ENCODE assay signal across 19 mouse cellular contexts in the genomic region with DNA sequence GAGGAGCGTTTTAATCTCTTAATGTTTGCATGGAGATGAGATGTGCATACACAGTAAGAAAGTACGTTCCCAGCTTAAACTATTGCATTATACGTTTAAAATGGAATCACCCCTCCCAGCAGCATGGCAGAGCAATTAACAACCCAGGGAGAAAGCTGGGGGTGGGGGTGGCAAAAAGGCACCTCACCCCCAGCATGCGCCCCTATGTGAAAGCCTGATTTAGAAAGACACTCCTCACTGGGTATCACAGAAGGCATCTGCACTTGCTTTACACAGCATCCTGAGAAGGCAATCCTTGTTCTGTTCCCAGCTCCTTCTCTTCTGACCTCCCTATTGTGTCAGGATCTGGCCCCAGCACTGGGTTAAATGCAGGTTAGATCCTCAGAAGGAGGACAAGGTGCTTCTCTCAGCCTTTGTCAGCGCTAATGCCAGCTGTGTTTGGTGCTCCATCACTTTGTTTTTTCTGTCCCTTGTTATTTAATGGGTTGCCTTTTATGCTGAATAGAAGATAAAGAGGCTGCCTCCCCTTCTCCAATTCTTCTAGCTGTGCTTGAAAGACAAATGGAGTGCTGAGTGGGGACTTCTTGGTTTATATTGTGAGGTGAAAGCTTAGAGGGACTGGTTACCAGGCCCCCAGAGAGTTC.
DNase-seq lines count a peak whose midpoint lies in the region; ATAC-seq and TF ChIP-seq lines count a peak whose summit lies in the region.
"Had no signal": no experiment of that assay in that cellular context is flagged by ENCODE, and none has a peak within 500 bp of the region (broad histone marks: within the 10 kb centered on the region; RNA-seq: fewer than 3 reads in every experiment).

No protein-coding gene starts in this region.

- H3K9me3 ChIP-seq in ES-Bruce4 (replicated peaks; ENCODE audit: control insufficient read depth, insufficient read depth, low read length, poor library complexity, severe bottlenecking) = no peaks in the 10 kb centered on the region
- H3K9me3 ChIP-seq in neural tube, embryonic 11.5 days (ENCODE audit: control insufficient read depth, low read length) = no peaks in the 10 kb centered on the region
- no peaks in the 10 kb centered on the region for H3K9me3 ChIP-seq in kidney, embryonic 15.5 days (replicated peaks)
- H3K9me3 ChIP-seq: limb, embryonic 13.5 days; megakaryocyte, embryonic 14.5 days had no signal

- no peak overlapping the region for H3K4me3 ChIP-seq in ES-Bruce4 (ENCODE audit: low read depth, low read length)
- no peak overlapping the region for H3K4me3 ChIP-seq in neural tube, embryonic 11.5 days (ENCODE audit: low read depth, low read length)
- no peak overlapping the region for H3K4me3 ChIP-seq in kidney, embryonic 15.5 days (replicated peaks)
- H3K4me3 ChIP-seq: limb, embryonic 13.5 days; megakaryocyte, embryonic 14.5 days had no signal

- H3K4me2 ChIP-seq in neural tube, embryonic 11.5 days (ENCODE audit: low read depth) = no peak overlapping the region
- H3K4me2 ChIP-seq in kidney, embryonic 15.5 days = no peak overlapping the region
- H3K4me2 ChIP-seq: limb, embryonic 13.5 days had no signal

- no peaks in the 10 kb centered on the region for H3K36me3 ChIP-seq in ES-Bruce4 (ENCODE audit: control insufficient read depth, insufficient read depth, low read length, poor library complexity, severe bottlenecking)
- no peaks in the 10 kb centered on the region for H3K36me3 ChIP-seq in neural tube, embryonic 11.5 days (ENCODE audit: control insufficient read depth, insufficient read depth, low read length)
- no peaks in the 10 kb centered on the region for H3K36me3 ChIP-seq in kidney, embryonic 15.5 days

- no peak overlapping the region for H3K9ac ChIP-seq in ES-Bruce4 (ENCODE audit: low read depth, poor library complexity, severe bottlenecking)
- no peak overlapping the region for H3K9ac ChIP-seq in neural tube, embryonic 11.5 days (ENCODE audit: low read length)
- H3K9ac ChIP-seq in kidney, embryonic 15.5 days = no peak overlapping the region
- H3K9ac ChIP-seq: limb, embryonic 13.5 days; liver, embryonic 14.5 days had no signal

- 0 out of 2 replicates have a peak, but pooled peaks have one; percentile 24 for TF ChIP-seq EP300 in ES-Bruce4 (IDR thresholded peaks at IDR 0.05; ENCODE audit: insufficient read depth, low read depth, low read length)

- peaks cover 5% of the 10 kb centered on the region for H3K4me1 ChIP-seq in ES-Bruce4 (ENCODE audit: control insufficient read depth, insufficient read depth, low read length)
- H3K4me1 ChIP-seq in neural tube, embryonic 11.5 days (ENCODE audit: control insufficient read depth, insufficient read depth, low read length) = peaks cover 15% of the 10 kb centered on the region
- peaks cover 24% of the 10 kb centered on the region for H3K4me1 ChIP-seq in kidney, embryonic 15.5 days

- H3K27me3 ChIP-seq in ES-Bruce4 (ENCODE audit: control insufficient read depth, insufficient read depth, low read length, poor library complexity, severe bottlenecking) = no peaks in the 10 kb centered on the region
- H3K27me3 ChIP-seq in neural tube, embryonic 11.5 days (ENCODE audit: control insufficient read depth, insufficient read depth, low read length) = no peaks in the 10 kb centered on the region
- no peaks in the 10 kb centered on the region for H3K27me3 ChIP-seq in kidney, embryonic 15.5 days
- H3K27me3 ChIP-seq: limb, embryonic 13.5 days; megakaryocyte, embryonic 14.5 days; Patski had no signal

- TF ChIP-seq CTCF in ES-Bruce4 (IDR thresholded peaks at IDR 0.05; ENCODE audit: low read depth, low read length) = no peak

- no peak for TF ChIP-seq POLR2A in ES-Bruce4 (IDR thresholded peaks at IDR 0.05; ENCODE audit: insufficient read depth, low read length)

- DNase-seq in frontal cortex, postnatal 36 days (ENCODE audit: low spot score in 2 of 2) = no peak
- peak; percentile 38 for DNase-seq in embryo, embryonic 10 days (ENCODE audit: low spot score)
- DNase-seq in neural tube, embryonic 11.5 days (ENCODE audit: low spot score) = peak; percentile 57
- DNase-seq in layer of hippocampus, adult 9-10 months (ENCODE audit: low spot score) = no peak
- DNase-seq: cerebellum, adult 9-10 months; gastrocnemius, postnatal 36 days; kidney, adult 2 months; kidney, postnatal 25 days; layer of hippocampus, adult 9-11 months; lung, postnatal 10 days; retina, postnatal 1 day; thymus, postnatal 25 days had no signal

- ATAC-seq in frontal cortex, adult (ENCODE audit: low TSS enrichment) = peak; percentile 28; the same call in 1 of the 2 replicates
- ATAC-seq in neural tube, embryonic 11.5 days (ENCODE audit: insufficient read depth, low FRiP score, low TSS enrichment) = peak; percentile 73
- no peak for ATAC-seq in kidney, embryonic 15.5 days (replicated peaks; ENCODE audit: low FRiP score)
- ATAC-seq: Patski had no signal

- H3K27ac ChIP-seq in ES-Bruce4 (ENCODE audit: insufficient read depth, low read length) = no peak overlapping the region
- peak overlapping the region; percentile 24; the same call in 1 of the 2 replicates for H3K27ac ChIP-seq in neural tube, embryonic 11.5 days (ENCODE audit: low read depth, low read length)
- H3K27ac ChIP-seq in kidney, embryonic 15.5 days = no peak overlapping the region
- H3K27ac ChIP-seq: limb, embryonic 13.5 days; liver, embryonic 14.5 days had no signal

- 16% methylated on average over 5 of the region's 5 CpGs for WGBS in neural tube, embryonic 11.5 days
- 39% methylated on average over 5 of the region's 5 CpGs for WGBS in kidney, embryonic 15.5 days

Comparison
In these comparisons a context has a peak if more than half of its experiments do, and no peak if none do; other contexts are left out.
1. DNase-seq: peak in embryo, embryonic 10 days (single experiment) and neural tube, embryonic 11.5 days (single experiment); none in frontal cortex, postnatal 36 days (0 of 2) and layer of hippocampus, adult 9-10 months (single experiment).